Mouse (Mus musculus) retina, postnatal 1 day (tissue): Measurements from ENCODE around the gene Figla.
A peak's percentile ranks its signal among the peaks of the same experiment; 100 is the strongest.
"Not testable (repeated sequence)": the region's sequence is repeated elsewhere in the genome, so short reads cannot be mapped to it uniquely, and the experiment has no call there.

Experiments used
- DNase-seq: peaks from one replicate; pipeline ENCODE4 v3.0.0-alpha.2; 2012

Gene Figla

GRCm38 (mm10) chr6:86015871-86016270 is at the start of gene Figla:
TSS of gene Figla (plus strand) at chr6:86016171.
- DNase-seq, result no peak

GRCm38 (mm10) chr6:85966686-85967085 is 49.3 kb upstream of the Figla start:
- DNase-seq, result no peak

- no peak for DNase-seq
These were observed 46.1 kb upstream of the Figla start for GRCm38 (mm10) chr6:85969889-85970288.

DNA sequence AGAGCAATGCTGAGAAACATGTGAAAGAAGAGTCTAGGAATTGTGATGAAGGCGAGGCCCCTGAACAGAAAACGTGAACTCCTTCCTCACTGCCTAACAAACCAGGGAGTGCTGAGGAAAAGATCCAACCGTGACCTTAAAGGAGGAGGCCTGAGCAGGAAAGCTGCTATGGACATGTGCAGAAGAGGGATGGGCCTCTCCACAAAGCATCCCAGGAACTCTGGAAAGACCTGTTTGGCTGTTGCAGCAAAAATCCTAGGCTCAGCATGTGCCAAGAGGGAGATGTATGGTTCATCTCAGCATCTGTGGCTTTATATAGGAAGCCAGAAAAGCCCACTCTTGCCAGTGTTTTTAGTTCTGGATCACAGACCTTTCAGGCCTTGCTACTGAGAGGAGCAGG is 43.3 kb upstream of the Figla start:
- no peak for DNase-seq

- no peak for DNase-seq
These were observed 42.6 kb upstream of the Figla start for GRCm38 (mm10) chr6:85973336-85973735.

- no peak for DNase-seq
These were observed 40.9 kb upstream of the Figla start for GRCm38 (mm10) chr6:85974941-85975617.

DNA sequence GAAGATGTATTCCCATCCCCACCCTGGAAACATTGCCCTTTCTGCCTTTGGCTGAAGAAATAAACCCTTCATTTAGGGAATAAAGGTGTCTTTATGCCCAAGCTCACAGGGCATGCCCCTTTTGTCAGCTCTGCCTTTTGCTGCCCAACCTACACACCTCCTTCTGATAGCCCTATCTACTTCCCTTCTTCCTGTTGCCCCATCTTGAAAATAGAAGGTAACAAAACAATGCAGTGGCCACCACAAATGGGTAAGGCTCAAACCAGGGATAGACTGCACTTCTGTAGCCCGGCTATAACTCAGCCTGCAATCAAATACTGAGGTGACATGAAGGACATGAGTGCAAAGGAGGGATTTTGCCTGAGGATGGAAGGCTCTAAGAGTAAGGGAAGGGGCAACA is 40.2 kb upstream of the Figla start:
- DNase-seq, result no peak

GRCm38 (mm10) chr6:85976242-85976641 is 39.7 kb upstream of the Figla start:
- no peak for DNase-seq

DNA sequence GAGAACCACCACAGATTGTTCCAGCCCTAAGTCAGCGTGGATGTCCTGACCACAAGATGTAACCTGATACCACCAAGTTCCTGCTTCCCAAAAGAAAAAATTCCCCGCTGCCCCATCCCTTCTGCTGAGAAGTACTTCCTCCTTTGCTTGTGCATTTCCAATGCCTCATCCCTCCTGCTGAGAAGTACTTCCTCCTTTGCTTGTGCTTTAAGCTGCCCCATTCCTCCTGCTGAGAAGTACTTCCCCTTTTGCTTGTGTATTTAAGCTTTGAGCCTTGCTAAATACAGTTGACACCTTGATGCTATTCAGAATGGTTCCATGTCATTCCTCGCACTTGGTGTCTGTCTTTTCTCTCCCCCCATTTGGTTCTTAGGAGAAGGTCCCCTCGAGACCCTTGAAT is 37.2 kb upstream of the Figla start:
- DNase-seq, result not testable (repeated sequence)

DNA sequence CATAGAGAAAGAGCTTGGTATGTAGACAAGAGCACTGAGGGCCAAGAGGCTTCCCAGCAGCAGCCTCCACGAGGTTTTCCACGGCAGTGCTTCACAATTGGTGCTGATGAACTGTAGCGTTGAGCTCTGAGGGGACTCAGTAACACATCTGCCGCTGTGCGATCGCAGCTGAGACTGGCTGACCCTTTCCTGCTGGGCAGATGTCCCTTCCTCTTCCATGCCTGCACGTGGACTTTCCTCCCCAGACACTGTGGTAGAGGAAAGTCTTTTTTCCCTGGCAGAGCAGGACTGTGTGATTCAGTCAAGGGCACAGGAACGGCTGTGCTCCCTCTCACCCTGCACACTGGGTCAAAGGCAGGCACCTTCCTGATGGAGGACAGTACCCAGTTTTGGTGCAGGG is 31.6 kb upstream of the Figla start:
- no peak for DNase-seq

DNA sequence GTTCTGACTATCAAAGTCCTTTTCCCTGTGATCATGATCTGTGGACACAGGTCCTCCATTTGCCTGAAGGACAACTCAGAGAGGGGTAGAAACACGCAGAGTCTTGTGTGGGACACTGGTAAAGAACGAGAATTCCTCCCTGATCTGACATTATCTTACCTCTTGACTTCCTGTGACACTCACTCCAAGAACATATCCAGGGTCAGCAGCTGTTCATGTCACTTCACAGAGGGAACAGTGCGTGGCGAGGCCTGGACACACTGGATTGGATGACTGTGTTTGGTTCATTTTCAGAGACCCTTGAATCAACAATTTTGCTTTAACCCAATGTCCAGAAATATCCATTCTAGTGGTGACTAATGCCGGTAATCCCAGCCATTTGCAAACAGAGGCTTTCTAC is 26.4 kb upstream of the Figla start:
- DNase-seq, result not testable (repeated sequence)

DNA sequence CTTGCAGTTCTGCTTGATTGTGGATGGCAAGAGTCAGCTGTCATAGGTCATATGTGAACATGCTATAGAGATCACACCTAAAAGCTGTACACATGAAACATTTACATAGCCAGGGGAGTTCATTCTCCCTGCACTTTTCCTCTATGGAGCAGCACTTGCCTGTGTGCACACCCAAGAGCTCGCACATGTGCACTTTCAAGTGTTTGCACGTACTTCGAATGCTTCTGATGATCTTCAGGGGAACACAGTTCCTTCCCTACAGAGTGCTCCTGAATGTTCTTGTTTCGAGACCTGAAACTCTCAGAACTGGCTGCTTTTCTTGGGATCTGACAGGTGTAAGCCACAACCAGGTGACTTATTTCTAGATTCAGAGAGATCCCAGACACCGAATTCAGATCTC is 25.2 kb upstream of the Figla start:
- not testable (repeated sequence) for DNase-seq

GRCm38 (mm10) chr6:86003405-86003925 is 12.5 kb upstream of the Figla start:
- no peak for DNase-seq

DNA sequence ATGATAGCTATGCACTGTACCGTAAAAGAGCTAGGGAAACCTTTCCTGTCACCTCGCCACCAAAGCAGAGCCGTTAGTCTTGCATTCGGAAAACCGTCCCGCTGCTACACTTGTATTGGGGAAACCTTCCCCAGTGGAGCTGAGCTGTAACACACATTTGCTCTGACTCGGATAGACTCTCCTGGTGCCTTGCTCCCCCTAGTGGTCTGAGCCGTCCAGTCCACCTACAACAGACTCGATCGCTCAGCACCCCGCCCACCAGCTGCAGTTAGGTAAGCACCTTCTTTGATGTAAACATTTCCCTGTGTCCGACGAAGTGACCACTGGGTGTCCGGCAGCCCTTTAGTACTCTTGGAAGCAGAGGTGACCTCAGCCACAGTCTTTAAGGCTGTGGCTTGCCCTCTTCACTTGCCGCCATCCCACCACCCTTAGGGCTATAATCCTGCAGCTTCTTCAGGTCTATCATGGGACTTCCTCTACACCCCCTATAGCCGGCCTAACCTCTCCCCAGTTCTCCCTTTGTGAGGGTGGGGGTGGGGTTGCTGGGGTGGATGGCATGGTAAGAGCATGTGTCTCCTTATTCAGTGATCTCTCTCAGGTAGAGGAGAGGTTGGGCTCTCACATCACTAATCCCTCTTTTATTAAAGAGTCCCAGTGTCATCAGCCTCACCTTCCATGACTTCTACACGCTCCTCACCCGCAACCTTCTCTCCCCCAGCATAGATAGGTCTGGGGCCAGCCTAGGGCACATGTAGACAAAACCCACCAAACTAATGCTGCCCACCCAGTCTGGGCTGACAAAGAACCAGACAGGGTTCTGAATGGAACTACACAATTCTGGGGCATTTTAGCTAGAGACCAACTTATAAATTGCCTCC is 11.5 kb upstream of the Figla start:
- DNase-seq, result peak; percentile 90

DNA sequence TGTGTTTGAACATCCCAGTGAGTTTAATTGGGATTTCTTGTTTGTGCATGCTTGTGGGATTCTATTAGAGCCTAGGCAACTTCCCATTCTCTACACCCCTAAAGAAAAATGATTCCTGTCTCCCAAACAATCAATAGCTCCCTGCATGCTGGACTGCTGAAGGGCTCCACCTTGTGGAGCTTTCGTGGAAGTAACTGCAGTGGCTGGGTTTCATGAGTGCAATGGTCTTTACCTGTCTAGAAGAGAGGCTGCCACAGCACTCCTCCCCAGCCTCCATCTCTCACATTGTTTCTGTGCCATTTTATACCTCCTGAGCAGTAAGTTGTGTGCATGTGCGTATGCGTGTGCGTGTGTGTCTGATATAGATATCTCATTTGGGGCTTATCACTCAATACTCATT is 6.0 kb upstream of the Figla start:
- DNase-seq, result peak; percentile 69

DNA sequence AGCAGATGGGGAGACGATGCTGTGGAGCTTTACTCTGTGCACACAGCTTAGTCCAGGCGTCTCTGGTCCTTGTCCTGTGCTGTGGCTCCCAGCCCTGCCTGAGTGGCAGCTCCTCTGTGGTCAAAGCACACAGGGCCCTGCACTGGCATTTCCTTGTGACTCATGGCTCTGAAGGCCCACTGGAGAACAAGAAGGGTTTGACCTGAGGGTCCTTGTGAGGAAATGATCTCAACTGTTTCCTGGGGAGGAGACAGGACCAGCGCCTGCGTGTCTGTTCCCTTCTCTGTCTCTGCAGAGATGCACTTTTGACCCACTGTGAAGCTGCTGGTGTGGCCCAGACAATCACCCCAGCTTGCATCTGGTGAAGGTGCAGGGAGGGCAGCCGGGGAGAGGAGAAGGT is 1.2 kb upstream of the Figla start:
- not testable (repeated sequence) for DNase-seq

DNA sequence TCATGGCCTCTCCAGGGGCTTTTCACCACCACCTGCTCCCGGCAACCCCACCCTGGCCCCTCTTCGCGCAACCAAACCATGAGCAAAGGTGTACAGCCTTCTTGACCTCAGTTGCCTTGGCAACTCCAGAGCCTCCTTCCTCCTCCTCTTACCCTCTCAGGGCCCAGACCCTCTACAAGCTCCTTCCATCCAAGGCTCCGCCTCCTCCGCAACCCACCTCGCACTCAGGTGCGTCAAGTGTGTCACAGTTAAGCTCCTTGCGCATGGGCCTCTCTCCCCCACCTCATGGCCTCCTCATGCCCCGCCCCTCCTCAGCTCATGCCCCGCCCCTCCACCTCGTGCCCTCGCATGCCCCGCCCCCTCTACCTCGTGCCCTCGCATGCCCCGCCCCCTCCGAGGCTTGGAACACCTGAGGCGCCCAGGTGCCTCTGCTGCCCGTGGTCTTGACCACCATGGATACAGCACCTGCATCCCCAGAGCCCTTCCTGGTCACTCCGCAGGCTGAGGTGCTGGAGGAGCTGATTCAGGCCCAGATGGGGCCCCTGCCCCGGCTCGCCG is 901 bp downstream of the Figla start:
- DNase-seq, result no peak

DNA sequence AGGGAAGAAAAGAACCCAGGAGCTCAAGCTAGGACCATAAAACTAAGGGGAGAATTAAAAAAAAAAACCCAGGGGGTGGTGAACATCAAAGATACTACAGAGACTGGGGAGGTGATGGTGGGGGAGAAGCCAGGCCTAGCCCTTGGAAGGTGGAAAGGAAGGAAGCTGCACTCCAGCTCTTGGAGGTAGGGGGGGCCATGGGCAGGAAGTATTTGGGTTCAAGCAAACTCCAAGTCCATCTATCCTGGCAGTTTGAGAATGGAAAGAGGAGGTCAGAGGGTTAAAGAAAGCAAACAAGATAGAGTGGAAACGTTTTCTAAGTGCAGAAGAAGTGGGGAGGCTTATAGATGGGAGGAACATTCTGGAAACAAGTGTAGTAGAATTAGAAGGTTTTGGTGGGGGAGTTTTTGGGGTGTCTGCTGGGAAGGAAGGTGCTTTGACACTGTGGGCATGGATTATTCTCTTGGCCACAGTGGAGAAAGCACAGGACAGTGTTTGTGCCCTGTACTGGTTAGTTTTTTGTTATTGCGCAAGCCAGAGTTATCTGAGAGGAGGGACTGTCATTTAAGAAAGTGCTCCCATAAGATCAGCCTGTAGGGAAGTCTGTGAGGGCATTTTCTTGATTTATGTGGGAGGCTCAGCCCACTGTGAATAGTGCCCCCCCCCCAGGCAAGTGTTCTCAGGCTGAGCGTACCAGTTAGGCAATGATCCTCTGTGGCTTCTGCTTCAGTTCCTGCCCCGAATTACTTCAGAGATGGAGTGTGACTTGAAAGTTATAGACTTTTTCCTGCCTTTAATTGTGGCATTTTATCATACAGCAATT is 3.7 kb downstream of the Figla start:
- DNase-seq, result no peak

GRCm38 (mm10) chr6:86020948-86021347 is 5.0 kb downstream of the Figla start:
- DNase-seq, result peak; percentile 70

- DNase-seq, result no peak
These were observed 10.8 kb downstream of the Figla start for GRCm38 (mm10) chr6:86026632-86027292.

DNA sequence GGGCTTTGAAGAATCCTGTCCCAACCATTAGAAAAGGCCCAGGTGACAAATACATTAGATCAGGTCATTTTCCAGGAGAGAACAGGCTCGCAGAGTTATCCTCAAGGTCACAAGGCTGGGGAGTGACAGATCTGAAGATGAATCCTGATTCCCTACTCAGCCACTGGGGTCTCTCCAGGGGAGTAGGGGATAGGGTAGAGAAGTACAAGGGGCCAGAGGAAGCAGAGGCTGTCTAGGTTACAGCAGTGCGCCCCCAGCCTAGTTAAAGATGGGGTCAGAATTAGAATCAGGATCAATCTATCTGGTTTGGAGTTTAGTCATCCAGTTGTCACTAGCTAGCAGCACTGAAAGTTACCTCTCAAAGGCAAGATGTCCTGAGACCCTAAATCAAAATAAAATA is 12.2 kb downstream of the Figla start:
- DNase-seq, result no peak

GRCm38 (mm10) chr6:86028601-86029322 is 12.8 kb downstream of the Figla start, which contains the start of gene Add2:
TSS of gene Add2 (plus strand) at chr6:86028681.
- peak; percentile 85 for DNase-seq
